Mouse (Mus musculus): ENCODE measurements around the gene Mei1. TPM values are rescaled to one million over a fixed set of nuclear protein-coding genes. Genes with fewer than 3 reads are reported as not detected.

Gene Mei1
- polyA plus RNA-seq, 1 experiment from 2014 or later: 0.07 TPM

DNA sequence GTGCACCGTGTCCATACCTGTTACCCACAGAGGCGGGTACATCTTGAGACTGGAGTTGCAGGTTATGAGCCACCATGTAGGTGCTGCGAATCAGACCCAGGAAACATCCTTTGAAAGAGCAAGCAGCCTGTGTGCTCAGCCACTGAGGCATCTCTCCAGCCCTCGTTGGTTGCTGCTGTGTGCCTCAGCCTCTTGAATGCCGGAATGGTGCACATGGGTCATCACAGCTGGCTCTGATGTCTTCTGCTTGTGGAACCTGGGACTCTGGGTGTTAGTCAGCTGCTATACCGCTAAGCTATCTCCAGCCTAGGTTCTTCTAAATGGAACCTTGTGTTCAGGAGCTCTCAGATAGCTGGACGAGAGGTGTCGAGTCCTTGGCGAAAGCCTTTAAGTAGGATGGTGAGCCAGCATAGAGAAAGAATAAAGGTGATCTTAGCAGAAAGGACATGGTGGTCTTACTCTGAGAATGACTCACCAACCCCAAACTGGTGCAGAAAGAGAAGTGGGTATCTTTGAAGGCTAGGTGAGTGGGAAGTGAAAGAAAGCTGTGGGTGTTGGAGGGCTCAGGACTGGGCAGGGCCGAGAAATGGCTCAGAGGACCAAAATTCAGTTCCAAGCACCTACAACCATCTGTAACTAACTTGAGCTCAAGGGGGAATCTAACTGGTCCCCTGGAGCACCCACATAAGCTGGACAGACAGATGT lies 93.7 kb downstream of the Mei1 start:
- no peaks in the 10 kb centered on the region for H3K9me3 ChIP-seq (ENCODE audit: control insufficient read depth, low read length)
- no peak overlapping the region for H3K9ac ChIP-seq (replicated peaks; ENCODE audit: low read length)
- H3K4me3 ChIP-seq (replicated peaks; ENCODE audit: low read depth, low read length): no peak overlapping the region
- no peaks in the 10 kb centered on the region for H3K27me3 ChIP-seq (ENCODE audit: control insufficient read depth, insufficient read depth, low read length)
- H3K27ac ChIP-seq (replicated peaks; ENCODE audit: low read depth, low read length): peak overlapping the region; percentile 26; the same call in 1 of the 2 replicates
- no peak overlapping the region for H3K4me2 ChIP-seq (ENCODE audit: low read length)
- 84% methylated on average over 10 of the region's 10 CpGs for WGBS
- ATAC-seq (ENCODE audit: low FRiP score, low TSS enrichment) (no peak), DNase-seq (no peak)
- H3K4me1 ChIP-seq (ENCODE audit: control insufficient read depth, insufficient read depth, low read length): peaks cover 31% of the 10 kb centered on the region
- no peaks in the 10 kb centered on the region for H3K36me3 ChIP-seq (ENCODE audit: control insufficient read depth, insufficient read depth, low read length)

- Histone ChIP-seq H3K9ac (replicated peaks; ENCODE audit: low read length) (no peak overlapping the region), H3K27ac (replicated peaks; ENCODE audit: low read depth, low read length) (peak overlapping the region; percentile 26; the same call in 1 of the 2 replicates), H3K9me3 (ENCODE audit: control insufficient read depth, low read length) (no peaks in the 10 kb centered on the region), H3K4me1 (ENCODE audit: control insufficient read depth, insufficient read depth, low read length) (peaks cover 31% of the 10 kb centered on the region), H3K4me3 (replicated peaks; ENCODE audit: low read depth, low read length) (no peak overlapping the region), H3K36me3 (ENCODE audit: control insufficient read depth, insufficient read depth, low read length) (no peaks in the 10 kb centered on the region), H3K4me2 (ENCODE audit: low read length) (no peak overlapping the region), H3K27me3 (ENCODE audit: control insufficient read depth, insufficient read depth, low read length) (no peaks in the 10 kb centered on the region)
- DNase-seq (no peak), ATAC-seq (ENCODE audit: low FRiP score, low TSS enrichment) (no peak)
- 56% methylated on average over 4 of the region's 4 CpGs for WGBS
Observed at GRCm38 (mm10) chr15:82164061-82164399, 94.2 kb downstream of the Mei1 start.

DNA sequence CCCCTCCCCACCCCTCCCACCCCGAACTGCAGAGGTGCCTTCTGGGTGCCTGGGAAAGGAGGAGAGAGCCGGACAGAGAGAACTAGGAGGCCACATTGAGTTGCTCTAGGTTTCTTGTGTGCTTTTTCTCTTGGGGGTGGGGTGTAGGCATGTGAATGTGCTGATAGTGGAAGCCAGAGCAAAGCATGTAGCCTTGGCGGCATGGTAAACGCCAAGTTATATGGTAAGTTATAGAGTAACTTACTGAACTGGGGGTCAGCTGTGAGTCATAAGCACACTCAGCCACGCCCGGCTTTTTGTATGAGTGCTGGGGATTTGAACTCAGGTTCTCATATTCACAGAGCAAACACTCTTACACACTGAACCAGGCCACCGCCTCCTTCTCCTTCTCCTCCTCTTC lies 94.7 kb downstream of the Mei1 start:
- H3K4me1 ChIP-seq (ENCODE audit: control insufficient read depth, insufficient read depth, low read length): peaks cover 28% of the 10 kb centered on the region
- DNase-seq (no peak), ATAC-seq (ENCODE audit: low FRiP score, low TSS enrichment) (no peak)
- H3K4me2 ChIP-seq (ENCODE audit: low read length): no peak overlapping the region
- no peaks in the 10 kb centered on the region for H3K9me3 ChIP-seq (ENCODE audit: control insufficient read depth, low read length)
- no peak overlapping the region for H3K9ac ChIP-seq (replicated peaks; ENCODE audit: low read length)
- no peak overlapping the region for H3K27ac ChIP-seq (replicated peaks; ENCODE audit: low read depth, low read length)
- H3K36me3 ChIP-seq (ENCODE audit: control insufficient read depth, insufficient read depth, low read length): no peaks in the 10 kb centered on the region
- H3K4me3 ChIP-seq (replicated peaks; ENCODE audit: low read depth, low read length): no peak overlapping the region
- 88% methylated on average over 7 of the region's 7 CpGs for WGBS
- H3K27me3 ChIP-seq (ENCODE audit: control insufficient read depth, insufficient read depth, low read length): no peaks in the 10 kb centered on the region

DNA sequence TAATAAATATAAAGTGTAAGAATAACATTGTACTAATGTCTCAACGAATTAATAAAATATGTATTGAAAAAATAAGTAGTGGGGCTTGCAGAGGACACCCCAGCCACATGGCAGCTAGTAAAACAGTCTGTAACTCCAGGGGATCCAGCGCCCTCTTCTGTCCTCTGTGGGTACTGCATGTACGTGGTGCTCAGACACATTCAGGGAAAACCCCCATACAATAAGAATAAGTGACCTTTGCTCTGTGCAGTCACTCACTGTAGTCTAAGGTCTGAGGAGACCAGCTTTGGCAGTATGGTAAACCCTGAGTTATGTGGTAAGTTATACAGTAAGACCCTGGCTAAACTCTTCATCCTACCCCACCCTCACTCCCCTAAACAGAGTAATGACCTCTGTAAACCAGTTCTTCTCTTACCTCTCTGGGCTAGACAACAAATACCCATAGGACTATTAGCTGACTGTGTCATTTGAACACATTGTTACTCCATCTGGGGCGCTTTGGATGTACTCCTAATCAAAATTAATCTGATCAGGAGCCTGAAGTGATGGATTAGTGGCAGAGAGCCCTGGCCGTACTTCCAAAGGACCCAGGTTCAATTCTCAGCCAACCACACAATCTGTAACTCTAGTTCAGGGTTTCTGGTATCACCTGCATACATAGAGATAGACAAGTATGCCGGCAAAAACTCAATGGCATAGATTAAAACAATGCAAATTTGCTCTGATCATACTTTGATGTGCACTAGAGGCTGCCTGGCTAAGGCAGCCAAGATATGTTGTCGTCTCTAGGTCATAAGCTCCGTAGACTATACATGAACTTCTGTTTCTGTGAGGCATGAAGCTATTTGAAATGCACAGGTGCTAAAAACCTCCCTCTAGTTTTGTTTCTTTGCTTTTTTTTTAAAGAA lies 95.8 kb downstream of the Mei1 start:
- WGBS: 55% methylated on average over 8 of the region's 8 CpGs
- peaks cover 9% of the 10 kb centered on the region for H3K36me3 ChIP-seq (ENCODE audit: control insufficient read depth, insufficient read depth, low read length)

GRCm38 (mm10) chr15:82166240-82167100 lies 96.7 kb downstream of the Mei1 start:
- no peak overlapping the region; the same call in 1 of the 2 replicates for H3K9ac ChIP-seq (replicated peaks; ENCODE audit: low read length)
- 32% methylated on average over 22 of the region's 22 CpGs for WGBS

More for the DNA sequence above, 95.8 kb downstream of the Mei1 start:
- ATAC-seq (ENCODE audit: low FRiP score, low TSS enrichment) (no peak), DNase-seq (peak; percentile 80)
- Histone ChIP-seq H3K4me3 (replicated peaks; ENCODE audit: low read depth, low read length) (no peak overlapping the region), H3K4me1 (ENCODE audit: control insufficient read depth, insufficient read depth, low read length) (peaks cover 23% of the 10 kb centered on the region), H3K27ac (replicated peaks; ENCODE audit: low read depth, low read length) (no peak overlapping the region), H3K4me2 (ENCODE audit: low read length) (no peak overlapping the region), H3K27me3 (ENCODE audit: control insufficient read depth, insufficient read depth, low read length) (no peaks in the 10 kb centered on the region), H3K9me3 (ENCODE audit: control insufficient read depth, low read length) (no peaks in the 10 kb centered on the region), H3K9ac (replicated peaks; ENCODE audit: low read length) (no peak overlapping the region)

DNA sequence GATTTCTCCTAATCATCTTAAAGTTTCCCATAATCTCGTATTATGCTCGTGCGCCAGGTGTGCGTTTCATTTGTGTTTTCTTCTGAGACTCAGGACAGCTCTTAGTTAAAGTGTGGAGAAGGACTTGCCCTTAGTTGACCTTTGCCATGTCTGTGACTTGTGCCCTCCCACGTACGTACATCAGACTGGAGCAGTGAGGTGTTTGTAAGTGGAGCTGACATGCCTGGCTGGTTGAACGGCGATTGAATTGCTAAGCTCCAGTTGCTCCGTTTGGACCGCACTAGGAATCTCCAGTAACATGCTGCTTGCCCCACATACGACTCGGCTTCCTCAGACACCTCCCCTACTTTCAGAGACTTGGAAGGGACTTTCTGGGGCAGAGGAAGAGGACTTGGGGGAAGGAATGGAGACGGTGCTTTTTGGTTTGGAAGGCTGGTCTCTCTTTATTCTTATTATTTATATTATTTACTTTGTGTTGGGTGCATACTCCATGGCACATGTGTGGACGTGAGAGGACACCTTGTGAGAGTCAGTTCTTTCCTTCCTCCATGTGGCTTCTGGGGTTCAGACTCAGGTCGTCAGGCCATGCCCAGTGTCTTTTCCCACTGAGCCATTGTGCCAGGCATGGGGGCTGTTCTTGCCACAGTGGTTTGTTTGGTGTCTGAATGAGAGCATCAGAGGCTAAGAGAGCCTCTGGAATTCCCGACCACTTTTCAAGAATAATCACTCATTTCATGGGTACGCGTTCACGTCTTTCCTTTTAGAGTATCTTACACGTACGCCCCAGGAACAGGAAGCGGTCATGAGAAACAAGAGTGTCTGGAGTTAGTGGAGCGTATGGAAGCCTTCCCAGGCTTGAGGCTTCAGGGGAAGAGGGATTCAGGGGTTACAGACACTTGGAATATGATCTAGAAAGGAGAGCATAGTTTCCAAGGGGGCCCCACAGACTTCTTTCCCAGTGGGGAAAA lies 97.7 kb downstream of the Mei1 start:
- Histone ChIP-seq H3K9me3 (ENCODE audit: control insufficient read depth, low read length) (no peaks in the 10 kb centered on the region), H3K27ac (replicated peaks; ENCODE audit: low read depth, low read length) (no peak overlapping the region; the same call in 1 of the 2 replicates), H3K4me2 (ENCODE audit: low read length) (no peak overlapping the region), H3K27me3 (ENCODE audit: control insufficient read depth, insufficient read depth, low read length) (no peaks in the 10 kb centered on the region), H3K9ac (replicated peaks; ENCODE audit: low read length) (no peak overlapping the region; the same call in 1 of the 2 replicates), H3K4me3 (replicated peaks; ENCODE audit: low read depth, low read length) (no peak overlapping the region), H3K36me3 (ENCODE audit: control insufficient read depth, insufficient read depth, low read length) (peaks cover 28% of the 10 kb centered on the region), H3K4me1 (ENCODE audit: control insufficient read depth, insufficient read depth, low read length) (peaks cover 21% of the 10 kb centered on the region)
- DNase-seq (no peak), ATAC-seq (ENCODE audit: low FRiP score, low TSS enrichment) (no peak)
- WGBS: 50% methylated on average over 23 of the region's 23 CpGs

More at GRCm38 (mm10) chr15:82166240-82167100, 96.7 kb downstream of the Mei1 start:
- ATAC-seq (ENCODE audit: low FRiP score, low TSS enrichment) (no peak), DNase-seq (peak; percentile 12)
- H3K4me1 ChIP-seq (ENCODE audit: control insufficient read depth, insufficient read depth, low read length): peaks cover 21% of the 10 kb centered on the region
- no peaks in the 10 kb centered on the region for H3K9me3 ChIP-seq (ENCODE audit: control insufficient read depth, low read length)
- H3K36me3 ChIP-seq (ENCODE audit: control insufficient read depth, insufficient read depth, low read length): peaks cover 18% of the 10 kb centered on the region
- no peaks in the 10 kb centered on the region for H3K27me3 ChIP-seq (ENCODE audit: control insufficient read depth, insufficient read depth, low read length)
- no peak overlapping the region; the same call in 1 of the 2 replicates for H3K27ac ChIP-seq (replicated peaks; ENCODE audit: low read depth, low read length)
- H3K4me2 ChIP-seq (ENCODE audit: low read length): no peak overlapping the region
- H3K4me3 ChIP-seq (replicated peaks; ENCODE audit: low read depth, low read length): no peak overlapping the region

GRCm38 (mm10) chr15:82169671-82170070 lies 99.9 kb downstream of the Mei1 start:
- H3K4me2 ChIP-seq (ENCODE audit: low read length): no peak overlapping the region
- ATAC-seq (ENCODE audit: low FRiP score, low TSS enrichment): no peak
- H3K27me3 ChIP-seq (ENCODE audit: control insufficient read depth, insufficient read depth, low read length): no peaks in the 10 kb centered on the region
- WGBS: 85% methylated on average over 5 of the region's 5 CpGs
- no peak overlapping the region for H3K4me3 ChIP-seq (replicated peaks; ENCODE audit: low read depth, low read length)
- H3K27ac ChIP-seq (replicated peaks; ENCODE audit: low read depth, low read length): no peak overlapping the region
- H3K9ac ChIP-seq (replicated peaks; ENCODE audit: low read length): no peak overlapping the region
- no peaks in the 10 kb centered on the region for H3K9me3 ChIP-seq (ENCODE audit: control insufficient read depth, low read length)
- peaks cover 18% of the 10 kb centered on the region for H3K4me1 ChIP-seq (ENCODE audit: control insufficient read depth, insufficient read depth, low read length)
- DNase-seq: no peak
- H3K36me3 ChIP-seq (ENCODE audit: control insufficient read depth, insufficient read depth, low read length): peaks cover 50% of the 10 kb centered on the region
